Mouse (Mus musculus) cerebellum, postnatal 4 days (tissue): Measurements from ENCODE around the gene Defb11.
A peak's percentile ranks its signal among the peaks of the same experiment; 100 is the strongest.
"Not testable (repeated sequence)": the region's sequence is repeated elsewhere in the genome, so short reads cannot be mapped to it uniquely, and the experiment has no call there.

ENCODE experiments used
- DNase-seq, 2 experiments: peaks; one replicate each; pipeline ENCODE4 v3.0.0; 2022; ENCODE audit warnings: low spot score in 2 of 2, mixed read lengths in 1 of 2

Gene Defb11

DNA sequence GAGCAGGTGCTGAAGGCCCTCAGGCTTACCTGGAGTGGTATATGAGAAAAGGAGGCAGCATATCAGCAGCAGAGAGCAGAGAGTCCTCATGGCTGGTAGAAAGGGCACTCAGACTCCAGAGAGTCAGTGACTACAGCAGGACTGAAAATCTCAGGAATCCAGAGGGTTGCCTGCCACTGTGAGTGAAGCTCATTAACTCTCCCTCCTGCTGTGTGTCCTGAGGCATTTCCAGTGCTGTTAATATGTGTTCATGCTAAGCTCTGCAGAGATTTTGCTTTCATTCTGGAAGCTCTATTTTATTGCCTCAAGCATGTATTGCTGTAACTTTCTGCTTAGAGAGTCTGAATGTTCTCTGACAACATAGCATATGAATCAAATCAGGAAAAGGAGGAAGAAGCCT is at the start of gene Defb11:
Defb11 (minus strand) TSS at position 123 of the 400 bp plus-strand sequence.
- not testable (repeated sequence) for DNase-seq

DNA sequence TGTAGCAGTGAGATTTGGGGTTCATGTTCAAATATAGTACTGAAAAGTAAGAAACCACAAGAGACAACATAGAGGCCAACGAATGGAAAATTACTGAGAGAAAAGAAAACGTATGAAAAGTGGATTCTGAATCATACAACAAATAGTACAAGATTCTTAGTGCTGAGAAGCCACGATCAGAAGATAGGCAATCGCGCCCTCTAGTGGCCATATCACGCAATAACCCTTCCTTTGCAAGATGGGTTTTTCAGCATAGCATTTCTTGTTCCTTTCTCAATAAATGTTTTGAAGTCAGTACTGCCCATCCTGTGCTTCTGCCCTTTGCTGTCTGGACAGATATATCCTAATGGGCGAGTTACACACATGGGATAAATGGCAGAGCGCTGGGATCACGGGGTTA is 49.1 kb upstream of the Defb11 start:
- DNase-seq: peak; percentile 36 to 58

DNA sequence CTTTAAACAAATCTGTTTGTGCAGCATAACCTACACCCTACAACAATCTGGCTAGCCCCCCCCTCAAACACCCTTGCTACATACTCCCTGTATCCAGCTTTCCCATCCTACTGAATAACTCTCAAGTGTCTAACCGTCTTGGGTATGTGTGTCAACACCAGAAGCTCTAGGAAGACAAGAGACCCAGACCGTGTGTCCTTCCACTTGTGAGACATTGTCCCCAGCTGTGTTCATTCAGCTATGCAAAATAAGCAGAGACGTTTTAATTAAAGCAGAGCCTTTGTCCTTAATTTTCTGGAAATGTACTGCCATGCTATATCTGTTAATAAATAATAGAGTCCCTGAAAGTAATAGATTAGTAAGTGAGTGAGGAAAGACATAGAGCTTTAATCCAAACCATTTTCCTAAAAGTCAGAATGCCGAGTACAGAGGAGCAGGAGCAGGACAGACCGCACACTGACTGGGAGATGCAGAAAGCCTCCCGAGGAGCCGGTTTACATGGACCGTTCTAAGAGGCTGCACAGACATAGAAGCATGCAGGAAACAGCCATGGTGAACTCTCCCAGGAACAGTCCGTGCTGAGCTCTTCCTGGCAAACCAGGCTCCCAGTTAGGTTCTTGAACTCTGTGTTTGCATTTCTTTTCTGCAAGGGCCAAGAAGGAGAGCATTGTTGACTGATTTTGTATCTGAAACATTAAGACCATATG is 41.3 kb upstream of the Defb11 start:
- peak in 1 of 2 experiments; percentile 10 for DNase-seq

DNA sequence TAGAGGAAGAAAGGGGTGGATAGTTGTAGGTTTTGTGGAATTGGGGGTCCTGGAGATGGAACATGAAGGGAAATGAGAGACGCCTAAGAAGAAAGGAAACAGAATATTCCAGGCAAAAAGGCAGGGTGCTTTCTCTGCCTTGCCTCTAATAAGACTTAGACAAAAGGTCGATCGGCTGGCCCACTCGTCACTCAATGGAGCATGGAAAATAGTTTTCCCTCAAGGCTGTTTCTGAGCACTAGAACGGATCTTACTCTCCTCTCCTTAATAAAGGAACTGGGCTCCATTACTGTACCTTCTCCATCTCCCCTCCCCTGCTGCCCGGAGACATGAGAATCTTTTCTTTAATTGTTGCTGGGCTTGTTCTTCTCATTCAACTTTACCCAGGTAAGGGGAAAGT is 40.2 kb upstream of the Defb11 start, which contains the start of gene Defb13:
Defb13 (plus strand) TSS at position 301 of the 400 bp plus-strand sequence.
- DNase-seq: no peak

DNA sequence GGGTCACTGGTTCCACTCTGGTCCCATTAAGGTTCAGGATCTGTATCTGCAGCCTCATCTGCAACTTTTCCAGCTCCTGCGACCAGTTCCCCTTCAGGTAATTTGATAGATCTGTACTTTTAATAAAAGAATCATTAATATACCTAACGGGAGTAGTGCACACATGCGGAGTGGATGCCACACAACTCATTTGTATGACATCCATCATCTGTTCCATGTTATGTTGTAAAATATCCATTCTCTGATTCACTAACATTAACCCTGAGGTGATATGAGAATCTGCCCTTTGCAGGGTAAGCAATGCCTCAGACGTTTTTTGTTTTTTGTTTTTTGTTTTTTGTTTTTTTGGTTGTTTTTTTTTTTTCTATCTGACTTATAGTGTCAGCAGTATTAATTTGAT is 31.8 kb upstream of the Defb11 start, which contains the start of gene Defb35:
Defb35 (plus strand) TSS at position 301 of the 400 bp plus-strand sequence.
- not testable (repeated sequence) for DNase-seq

DNA sequence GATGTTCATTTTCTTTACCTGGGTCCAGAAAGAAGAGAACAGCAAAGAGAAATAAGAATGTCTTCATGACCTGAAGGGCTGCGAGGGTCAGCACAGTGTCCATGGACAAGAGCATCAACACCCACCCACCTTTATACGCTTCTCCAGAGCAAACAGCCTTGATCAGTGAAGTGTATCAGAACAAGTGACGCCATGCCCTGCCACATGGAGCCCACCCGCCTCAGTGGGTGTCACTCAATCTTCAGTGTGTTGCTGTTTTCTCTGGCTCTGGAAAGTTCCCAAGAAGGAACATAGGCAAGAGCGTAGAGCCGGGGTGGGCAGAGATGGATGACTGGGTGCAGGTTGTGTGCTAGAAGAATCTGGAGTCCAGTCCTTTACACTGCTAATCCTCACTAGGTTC is 26.4 kb upstream of the Defb11 start, which contains the start of gene Defb15:
Defb15 (minus strand) TSS at position 101 of the 400 bp plus-strand sequence.
- no peak for DNase-seq

DNA sequence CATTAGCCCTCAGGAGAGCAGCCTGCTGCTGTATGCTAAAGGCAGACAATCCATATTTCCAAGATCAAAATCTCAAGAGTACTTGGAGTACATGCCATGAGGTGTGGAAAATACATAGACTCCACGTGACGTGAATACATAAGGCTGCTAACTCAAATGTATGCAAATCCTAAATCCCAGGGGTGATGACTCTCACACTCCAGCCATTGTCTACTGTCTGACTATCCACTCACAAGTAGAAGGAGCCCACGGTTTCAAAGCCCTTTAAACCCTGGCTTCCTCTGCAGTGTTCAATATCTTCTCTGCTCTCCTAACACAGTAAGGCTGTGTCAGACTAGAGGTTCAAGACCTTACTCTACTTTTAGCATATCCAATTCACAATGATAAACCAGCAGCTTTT is 24.5 kb upstream of the Defb11 start:
- DNase-seq: not testable (repeated sequence)

DNA sequence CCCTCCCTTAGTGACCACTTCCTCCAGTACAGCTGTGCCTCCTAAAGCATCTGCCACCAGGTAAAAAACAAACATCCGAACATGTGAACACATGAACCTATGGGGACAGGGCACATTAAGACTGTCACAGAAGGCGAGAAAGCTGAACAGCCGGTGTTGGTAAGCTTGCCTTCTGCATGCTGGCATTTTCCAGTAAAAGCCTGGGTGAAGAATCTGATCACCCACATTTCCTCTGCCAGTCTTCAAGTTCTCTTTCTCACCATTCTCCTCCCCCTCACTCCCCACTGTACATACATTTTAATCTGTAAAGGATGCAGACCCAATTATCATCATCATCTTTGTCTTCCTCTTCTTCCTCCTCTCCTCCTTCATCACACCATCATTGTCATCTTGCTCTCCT is 9.4 kb upstream of the Defb11 start:
- no peak for DNase-seq

DNA sequence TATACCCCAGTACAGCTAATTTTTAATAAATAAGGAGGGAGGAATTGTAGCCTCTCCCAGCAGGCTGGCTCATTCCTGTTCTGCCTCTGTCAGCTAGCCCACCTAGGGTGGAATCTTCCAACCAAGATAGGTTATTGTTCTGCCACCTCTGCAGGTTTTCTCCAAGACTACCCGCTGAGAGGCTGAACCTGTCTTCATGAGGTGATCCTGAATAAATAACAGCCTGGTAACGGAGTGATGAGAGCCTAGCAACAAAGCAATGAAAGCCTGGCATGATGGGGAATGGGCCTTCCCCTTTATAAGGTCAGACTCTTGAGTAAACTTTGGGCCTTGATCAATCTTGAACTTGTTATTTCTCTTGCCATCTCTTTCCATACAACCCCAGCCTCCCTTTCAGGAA is 6.3 kb upstream of the Defb11 start:
- DNase-seq: no peak

DNA sequence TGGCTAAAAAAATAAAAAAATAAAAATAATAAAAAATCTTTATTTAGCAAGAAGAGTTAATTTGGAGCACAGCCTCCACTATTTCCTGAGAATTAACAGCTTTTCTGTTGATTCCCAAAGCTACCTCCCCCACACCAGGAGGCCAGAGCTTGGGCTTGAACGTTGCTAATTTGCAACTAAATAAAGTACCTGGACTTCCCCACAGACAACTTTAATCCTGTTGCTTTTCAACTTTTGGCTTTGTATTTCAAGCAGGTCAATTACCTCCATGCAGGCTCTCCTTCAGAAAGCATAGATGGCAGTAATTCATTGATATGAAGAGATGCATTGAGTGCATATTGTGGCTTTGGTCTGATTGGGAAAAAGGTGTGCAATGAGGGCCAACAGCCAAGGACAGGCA is 5.7 kb upstream of the Defb11 start:
- DNase-seq: no peak

DNA sequence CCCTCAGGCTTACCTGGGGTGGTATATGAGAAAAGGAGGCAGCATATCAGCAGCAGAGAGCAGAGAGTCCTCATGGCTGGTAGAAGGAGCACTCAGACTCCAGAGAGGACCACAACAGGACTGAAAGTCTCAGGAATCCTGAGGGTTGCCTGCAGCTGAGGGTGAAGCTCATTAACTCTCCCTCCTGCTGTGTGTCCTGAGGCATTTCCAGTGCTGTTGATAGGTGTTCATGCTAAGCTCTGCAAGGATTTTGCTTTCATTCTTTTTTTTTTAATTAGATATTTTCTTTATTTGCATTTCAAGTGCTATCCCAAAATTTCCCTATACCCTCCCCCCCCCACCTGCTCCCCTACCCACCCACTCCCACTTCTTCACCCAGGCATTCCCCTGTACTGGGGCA is 20.9 kb downstream of the Defb11 start, which contains the start of gene Defb9:
Defb9 (minus strand) TSS at position 101 of the 400 bp plus-strand sequence.
- not testable (repeated sequence) for DNase-seq

DNA sequence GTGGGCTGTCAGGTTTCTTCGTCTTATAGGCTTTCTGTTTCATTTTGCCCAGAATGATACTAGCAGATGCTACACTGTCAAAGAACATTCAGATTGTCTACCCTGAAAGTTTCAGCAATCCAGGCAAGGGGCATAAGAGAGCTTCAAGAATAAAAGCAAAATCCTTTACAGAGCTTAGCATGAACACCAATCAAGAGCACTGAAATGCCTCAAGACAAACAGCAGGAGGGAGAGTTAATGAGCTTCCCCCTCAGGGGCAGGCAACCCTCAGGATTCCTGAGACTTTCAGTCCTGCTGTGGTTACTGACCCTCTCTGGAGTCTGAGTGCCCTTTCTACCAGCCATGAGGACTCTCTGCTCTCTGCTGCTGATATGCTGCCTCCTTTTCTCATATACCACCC is 47.6 kb downstream of the Defb11 start, which contains the start of gene Defb10:
Defb10 (plus strand) TSS at position 316 of the 400 bp plus-strand sequence.
- DNase-seq: not testable (repeated sequence)
